Mouse (Mus musculus) embryonic fibroblast, embryonic 13.5 days (primary cell): ENCODE results near the gene Mat2a.

Experiments used
- CTCF ChIP-seq: IDR thresholded peaks from 2 replicates; pipeline ENCODE4 v1.5.1; 2011; ENCODE audit warnings: mild to moderate bottlenecking, control low read depth, low read length, moderate library complexity, borderline replicate concordance; ENCODE audit not compliant: insufficient read depth
- POLR2A ChIP-seq: IDR thresholded peaks from 2 replicates; pipeline ENCODE4 v1.6.1; 2011; ENCODE audit warnings: low read depth, mild to moderate bottlenecking, control low read depth, low read length, moderate library complexity

DNA sequence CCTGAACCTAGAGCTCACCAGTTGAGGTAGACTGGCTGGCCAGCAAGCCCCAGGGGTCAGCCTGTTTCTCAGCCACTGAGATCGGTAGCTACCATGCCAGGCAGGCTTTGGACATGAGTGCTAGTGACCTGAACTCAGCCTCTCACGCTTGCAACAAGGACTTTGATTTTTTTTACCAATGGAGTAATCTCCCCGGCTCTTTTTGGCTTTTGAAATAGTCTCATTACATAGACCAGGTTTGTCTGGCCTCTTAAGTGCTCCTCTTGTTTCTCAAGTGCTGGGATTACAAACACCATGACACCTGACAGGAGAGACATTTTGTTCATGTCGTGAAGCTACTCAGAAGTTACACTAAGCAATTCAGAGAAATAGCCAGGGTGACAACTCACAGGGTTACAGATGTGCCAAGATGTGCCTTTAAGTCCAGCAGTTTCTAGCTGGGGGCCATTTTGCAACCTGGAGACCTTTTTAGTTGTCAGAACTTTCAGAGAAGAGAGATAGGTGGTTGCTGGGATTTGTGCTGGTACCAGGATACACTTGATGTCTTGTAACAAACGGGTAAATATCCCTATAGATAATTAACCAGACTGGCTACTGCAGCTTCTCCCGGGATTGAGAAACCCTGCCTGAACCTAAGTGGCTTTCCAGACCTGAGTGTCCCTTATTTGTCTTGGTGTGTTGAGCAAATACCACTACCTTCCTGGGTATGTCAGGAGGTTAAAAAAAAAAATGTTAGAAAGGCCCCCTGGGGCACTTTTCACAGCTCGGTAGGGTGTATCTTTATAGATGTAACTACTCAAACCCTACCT lies 23.2 kb downstream of the Mat2a start:
- no peak for TF ChIP-seq CTCF
- TF ChIP-seq POLR2A = no peak
